Mouse (Mus musculus): Measurements from ENCODE around the gene Gm38394. TPM values are rescaled to one million over a fixed set of nuclear protein-coding genes. Genes with fewer than 3 reads are reported as not detected.
A peak's percentile ranks its signal among the peaks of the same experiment; 100 is the strongest.

Gm38394 gene
- polyA plus RNA-seq, 1 experiment from 2014 or later: 1.3 TPM

- H3K9ac ChIP-seq (replicated peaks): no peak overlapping the region
- DNase-seq: no peak
- no peak overlapping the region for H3K4me2 ChIP-seq (ENCODE audit: low read depth, low read length)
- H3K9me3 ChIP-seq (ENCODE audit: low read length): no peaks in the 10 kb centered on the region
- H3K4me3 ChIP-seq (ENCODE audit: low read depth, low read length): no peak overlapping the region
- H3K36me3 ChIP-seq (replicated peaks; ENCODE audit: insufficient read depth, low read length): no peaks in the 10 kb centered on the region
- ATAC-seq: no peak
- peaks cover 19% of the 10 kb centered on the region for H3K4me1 ChIP-seq (ENCODE audit: insufficient read depth)
- 73% methylated on average over 7 of the region's 7 CpGs for WGBS (ENCODE audit: insufficient replicate concordance)
- H3K27ac ChIP-seq (ENCODE audit: low read depth): no peak overlapping the region
- H3K27me3 ChIP-seq (ENCODE audit: insufficient read depth, low read length): no peaks in the 10 kb centered on the region
- TF ChIP-seq CTCF (IDR thresholded peaks at IDR 0.05; ENCODE audit: low read depth) (no peak), EP300 (IDR thresholded peaks at IDR 0.05; ENCODE audit: low read depth) (no peak)
These were observed 27.2 kb upstream of the Gm38394 start for GRCm38 (mm10) chr1:133688301-133688700.

GRCm38 (mm10) chr1:133685749-133686519, 24.8 kb upstream of the Gm38394 start:
- no peak for TF ChIP-seq CTCF (IDR thresholded peaks at IDR 0.05; ENCODE audit: low read depth)
- TF ChIP-seq EP300 (IDR thresholded peaks at IDR 0.05; ENCODE audit: low read depth): peak; percentile 68; the same call in 1 of the 2 replicates
- no peak overlapping the region for H3K9ac ChIP-seq (replicated peaks)
- H3K27ac ChIP-seq (ENCODE audit: low read depth): peak overlapping the region; percentile 88

DNA sequence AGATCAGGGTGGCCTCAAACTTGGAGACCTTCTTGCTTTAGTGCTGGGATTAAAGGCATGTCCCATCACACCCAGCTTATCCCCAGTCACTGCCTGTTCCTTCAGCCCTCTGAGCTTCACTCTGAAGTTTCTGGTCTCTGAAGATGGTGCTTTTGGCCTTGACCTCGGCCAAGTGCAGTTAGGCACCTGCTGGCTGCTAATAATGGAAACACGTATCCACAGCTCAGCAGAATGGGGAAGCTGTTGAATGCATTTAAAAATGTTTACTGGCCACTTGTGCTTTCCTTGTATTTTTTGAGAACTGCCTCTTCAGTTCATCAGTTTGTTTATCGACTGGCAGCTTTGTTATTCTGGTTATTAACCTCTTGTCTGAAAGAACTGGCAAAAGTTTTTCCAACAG, 10.7 kb upstream of the Gm38394 start:
- TF ChIP-seq CTCF (IDR thresholded peaks at IDR 0.05; ENCODE audit: low read depth) (no peak), EP300 (IDR thresholded peaks at IDR 0.05; ENCODE audit: low read depth) (no peak)
- Histone ChIP-seq H3K4me2 (ENCODE audit: low read depth, low read length) (no peak overlapping the region), H3K9ac (replicated peaks) (no peak overlapping the region), H3K36me3 (replicated peaks; ENCODE audit: insufficient read depth, low read length) (no peaks in the 10 kb centered on the region), H3K9me3 (ENCODE audit: low read length) (no peaks in the 10 kb centered on the region), H3K27me3 (ENCODE audit: insufficient read depth, low read length) (no peaks in the 10 kb centered on the region), H3K4me1 (ENCODE audit: insufficient read depth) (no peaks in the 10 kb centered on the region), H3K4me3 (ENCODE audit: low read depth, low read length) (no peak overlapping the region), H3K27ac (ENCODE audit: low read depth) (no peak overlapping the region)
- 47% methylated on average over 3 of the region's 3 CpGs for WGBS (ENCODE audit: insufficient replicate concordance)
- DNase-seq (no peak), ATAC-seq (no peak)

More at GRCm38 (mm10) chr1:133685749-133686519, 24.8 kb upstream of the Gm38394 start:
- H3K27me3 ChIP-seq (ENCODE audit: insufficient read depth, low read length): no peaks in the 10 kb centered on the region
- H3K4me1 ChIP-seq (ENCODE audit: insufficient read depth): peaks cover 17% of the 10 kb centered on the region
- ATAC-seq: peak; percentile 95
- H3K4me2 ChIP-seq (ENCODE audit: low read depth, low read length): peak overlapping the region; percentile 42
- H3K36me3 ChIP-seq (replicated peaks; ENCODE audit: insufficient read depth, low read length): no peaks in the 10 kb centered on the region
- H3K4me3 ChIP-seq (ENCODE audit: low read depth, low read length): no peak overlapping the region
- peak; percentile 61 for DNase-seq
- H3K9me3 ChIP-seq (ENCODE audit: low read length): no peaks in the 10 kb centered on the region
- 57% methylated on average over 10 of the region's 10 CpGs for WGBS (ENCODE audit: insufficient replicate concordance)

- Histone ChIP-seq H3K4me3 (ENCODE audit: low read depth, low read length) (no peak overlapping the region), H3K27ac (ENCODE audit: low read depth) (no peak overlapping the region), H3K9me3 (ENCODE audit: low read length) (no peaks in the 10 kb centered on the region), H3K36me3 (replicated peaks; ENCODE audit: insufficient read depth, low read length) (no peaks in the 10 kb centered on the region), H3K9ac (replicated peaks) (no peak overlapping the region), H3K27me3 (ENCODE audit: insufficient read depth, low read length) (no peaks in the 10 kb centered on the region), H3K4me2 (ENCODE audit: low read depth, low read length) (no peak overlapping the region), H3K4me1 (ENCODE audit: insufficient read depth) (no peaks in the 10 kb centered on the region)
- no peak for TF ChIP-seq EP300 (IDR thresholded peaks at IDR 0.05; ENCODE audit: low read depth)
- no peak for TF ChIP-seq CTCF (IDR thresholded peaks at IDR 0.05; ENCODE audit: low read depth)
- WGBS (ENCODE audit: insufficient replicate concordance): 61% methylated on average over 3 of the region's 3 CpGs
- no peak for DNase-seq
- no peak for ATAC-seq
These were observed 10.1 kb upstream of the Gm38394 start for GRCm38 (mm10) chr1:133671266-133671665.

- 42% methylated on average over 6 of the region's 6 CpGs for WGBS (ENCODE audit: insufficient replicate concordance)
- no peaks in the 10 kb centered on the region for H3K27me3 ChIP-seq (ENCODE audit: insufficient read depth, low read length)
- no peak overlapping the region for H3K9ac ChIP-seq (replicated peaks)
- H3K27ac ChIP-seq (ENCODE audit: low read depth): no peak overlapping the region
- H3K4me3 ChIP-seq (ENCODE audit: low read depth, low read length): no peak overlapping the region
- no peaks in the 10 kb centered on the region for H3K4me1 ChIP-seq (ENCODE audit: insufficient read depth)
- H3K36me3 ChIP-seq (replicated peaks; ENCODE audit: insufficient read depth, low read length): no peaks in the 10 kb centered on the region
- ATAC-seq (no peak), DNase-seq (no peak)
- no peak overlapping the region for H3K4me2 ChIP-seq (ENCODE audit: low read depth, low read length)
- no peaks in the 10 kb centered on the region for H3K9me3 ChIP-seq (ENCODE audit: low read length)
- TF ChIP-seq CTCF (IDR thresholded peaks at IDR 0.05; ENCODE audit: low read depth): no peak
- TF ChIP-seq EP300 (IDR thresholded peaks at IDR 0.05; ENCODE audit: low read depth): no peak
These were observed 9.7 kb upstream of the Gm38394 start for GRCm38 (mm10) chr1:133670776-133671175.

GRCm38 (mm10) chr1:133670190-133670589, 9.1 kb upstream of the Gm38394 start:
- WGBS (ENCODE audit: insufficient replicate concordance): 81% methylated on average over 12 of the region's 12 CpGs
- Histone ChIP-seq H3K4me1 (ENCODE audit: insufficient read depth) (no peaks in the 10 kb centered on the region), H3K27me3 (ENCODE audit: insufficient read depth, low read length) (no peaks in the 10 kb centered on the region), H3K9ac (replicated peaks) (no peak overlapping the region), H3K9me3 (ENCODE audit: low read length) (no peaks in the 10 kb centered on the region), H3K27ac (ENCODE audit: low read depth) (no peak overlapping the region), H3K4me2 (ENCODE audit: low read depth, low read length) (no peak overlapping the region), H3K36me3 (replicated peaks; ENCODE audit: insufficient read depth, low read length) (no peaks in the 10 kb centered on the region), H3K4me3 (ENCODE audit: low read depth, low read length) (no peak overlapping the region)
- ATAC-seq (no peak), DNase-seq (no peak)
- TF ChIP-seq EP300 (IDR thresholded peaks at IDR 0.05; ENCODE audit: low read depth): no peak
- TF ChIP-seq CTCF (IDR thresholded peaks at IDR 0.05; ENCODE audit: low read depth): no peak
